Mouse (Mus musculus) heart, embryonic 16.5 days (tissue): Measurements from ENCODE around the gene Bahd1. TPM values are rescaled to one million over a fixed set of nuclear protein-coding genes. Genes with fewer than 3 reads are reported as not detected.

Experiments used
- ATAC-seq: fragments of 200-750 bp; cut with Nextera tagmentation; replicated peaks from 2 replicates; pipeline ENCODE4 v1.8.0; 2017; ENCODE audit warnings: moderate number of reproducible peaks; ENCODE audit not compliant: insufficient read depth, low FRiP score; ENCODE audit errors: extremely low read depth
- H3K27ac ChIP-seq: fragments of 300-500 bp; sonication (generic); 2 replicates; pipeline ENCODE4 v1.5.1; 2014; ENCODE audit warnings: mild to moderate bottlenecking, low read length, control low read depth, moderate library complexity
- H3K27me3 ChIP-seq: fragments of 300-500 bp; sonication (generic); 2 replicates; pipeline ENCODE4 v1.6.1; 2014; ENCODE audit warnings: low read length, mixed read lengths; ENCODE audit not compliant: control insufficient read depth, insufficient read depth
- H3K36me3 ChIP-seq: fragments of 300-500 bp; sonication (generic); 2 replicates; pipeline ENCODE4 v1.6.1; 2014; ENCODE audit not compliant: control insufficient read depth, insufficient read depth
- H3K4me1 ChIP-seq: fragments of 300-500 bp; sonication (generic); 2 replicates; pipeline ENCODE4 v1.6.1; 2014; ENCODE audit warnings: low read length, mixed read lengths; ENCODE audit not compliant: control insufficient read depth, insufficient read depth
- H3K4me2 ChIP-seq: fragments of 300-500 bp; sonication (generic); 2 replicates; pipeline ENCODE4 v1.6.1; 2014; ENCODE audit warnings: low read depth, mild to moderate bottlenecking, control low read depth, low read length
- H3K4me3 ChIP-seq: fragments of 300-500 bp; sonication (generic); 2 replicates; pipeline ENCODE4 v1.5.1; 2014; ENCODE audit warnings: mild to moderate bottlenecking, control low read depth, low read length
- H3K9ac ChIP-seq: fragments of 300-500 bp; sonication (generic); 2 replicates; pipeline ENCODE4 v1.6.1; 2014; ENCODE audit warnings: low read length, control low read depth
- H3K9me3 ChIP-seq: fragments of 300-500 bp; sonication (generic); replicated peaks from 2 replicates; pipeline ENCODE4 v1.6.1; 2016; ENCODE audit warnings: low read length; ENCODE audit not compliant: control insufficient read depth
- WGBS: fragments of 180-500 bp; shearing (Covaris S2); extraction: QIAGEN DNeasy Blood & Tissue Kit; methylation state at CpG from one replicate; pipeline ENCODE4 v1.1.7; 2014; 5-methylcytosine and 5-hydroxymethylcytosine counted together
- polyA plus RNA-seq: library from polyadenylated mRNA; unstranded; fragments of >200 nt; fragmentation: Nextera tagmentation; extraction: Ambion mirVana; gene quantifications from 2 replicates; pipeline ENCODE4 v1.2.1, GENCODE M21; 2015

Bahd1 gene
- polyA plus RNA-seq, 1 experiment from 2014 or later = 4.1 TPM

DNA sequence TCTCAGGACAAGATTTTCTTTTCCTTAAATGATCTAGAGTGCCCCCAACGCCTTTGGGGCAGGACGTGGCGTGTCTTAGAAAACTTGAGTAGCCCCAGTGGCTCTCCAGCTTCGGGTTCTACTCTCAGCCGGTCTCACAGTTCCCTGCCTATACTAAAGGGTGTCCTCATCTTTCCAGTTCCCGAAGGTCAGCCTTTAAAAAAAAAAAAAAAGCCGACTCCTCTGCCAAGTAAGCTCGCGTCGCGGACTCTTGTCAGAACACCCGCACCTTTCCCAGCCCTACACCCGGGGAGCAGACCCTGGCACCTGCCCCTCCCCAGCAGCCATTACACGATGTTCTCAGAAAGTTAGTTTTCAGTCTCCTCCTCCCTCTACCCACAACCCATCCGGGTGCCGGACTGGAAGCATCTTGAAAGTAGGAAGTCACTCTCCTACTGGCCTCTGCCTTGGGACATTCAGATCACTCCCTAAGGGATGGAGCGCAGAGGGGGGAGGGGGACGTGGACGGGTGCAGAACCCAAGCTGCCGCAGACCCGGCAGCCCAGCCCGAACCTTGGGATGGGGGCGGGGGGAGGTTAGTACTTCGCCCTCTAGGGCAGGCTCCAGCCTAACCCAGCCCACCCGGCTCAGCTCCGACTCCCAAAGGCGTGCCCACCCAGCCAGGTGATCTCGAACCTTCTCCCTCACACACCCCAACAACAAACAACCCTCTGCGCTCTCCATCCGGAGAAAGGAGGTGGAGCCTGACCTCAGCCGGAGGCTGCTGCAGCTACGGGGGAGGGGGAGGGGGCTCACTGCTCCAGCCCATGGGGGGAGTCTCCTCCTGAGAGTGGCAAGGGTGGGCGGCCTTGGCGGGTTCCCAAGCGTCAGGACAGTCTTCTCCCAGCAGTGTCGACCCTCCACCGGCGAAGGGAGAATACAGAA, 3.9 kb upstream of the Bahd1 start:
- WGBS = 2% methylated on average over 38 of the region's 38 CpGs

GRCm38 (mm10) chr2:118896914-118897291, 3.3 kb upstream of the Bahd1 start:
- no peaks in the 10 kb centered on the region for H3K9me3 ChIP-seq
- H3K27ac ChIP-seq = no peak overlapping the region
- 1% methylated on average over 13 of the region's 13 CpGs for WGBS
- peaks cover 65% of the 10 kb centered on the region for H3K27me3 ChIP-seq
- H3K36me3 ChIP-seq = no peaks in the 10 kb centered on the region
- peak overlapping the region; percentile 94 for H3K4me2 ChIP-seq
- peak overlapping the region; percentile 61 for H3K4me3 ChIP-seq
- H3K4me1 ChIP-seq = peaks cover 16% of the 10 kb centered on the region
- ATAC-seq = no peak
- H3K9ac ChIP-seq = peak overlapping the region; percentile 66

More for the DNA sequence above, 3.9 kb upstream of the Bahd1 start:
- ATAC-seq = no peak
- no peaks in the 10 kb centered on the region for H3K9me3 ChIP-seq
- no peaks in the 10 kb centered on the region for H3K36me3 ChIP-seq
- H3K27me3 ChIP-seq = peaks cover 65% of the 10 kb centered on the region
- peaks cover 16% of the 10 kb centered on the region for H3K4me1 ChIP-seq
- peak overlapping the region; percentile 66 for H3K9ac ChIP-seq
- H3K4me2 ChIP-seq = peak overlapping the region; percentile 94
- no peak overlapping the region for H3K27ac ChIP-seq
- H3K4me3 ChIP-seq = peak overlapping the region; percentile 61

DNA sequence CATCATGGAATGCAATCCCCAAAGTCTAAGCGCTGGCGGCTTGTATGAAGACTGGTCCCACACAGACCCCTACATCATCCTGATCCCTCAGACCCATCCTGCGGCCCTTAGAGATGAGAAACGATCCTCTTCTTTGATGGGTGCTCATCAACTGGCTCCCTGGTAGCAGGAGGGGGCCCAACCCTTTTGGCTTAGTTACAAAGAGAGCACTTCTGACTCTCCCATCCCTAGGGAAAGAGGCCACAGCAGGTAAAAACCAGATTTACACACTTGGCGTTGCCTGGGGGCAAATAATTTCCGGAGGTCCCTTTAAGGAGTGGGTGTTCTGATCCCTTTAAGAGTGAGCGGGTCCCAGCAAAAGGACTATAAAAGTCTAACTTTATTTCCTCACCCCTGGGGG, 2.8 kb upstream of the Bahd1 start:
- H3K9ac ChIP-seq = no peak overlapping the region; the same call in 1 of the 2 replicates
- H3K4me3 ChIP-seq = peak overlapping the region; percentile 61
- peak overlapping the region; percentile 94; the same call in 1 of the 2 replicates for H3K4me2 ChIP-seq
- no peak overlapping the region for H3K27ac ChIP-seq
- no peaks in the 10 kb centered on the region for H3K36me3 ChIP-seq
- WGBS = 7% methylated on average over 7 of the region's 7 CpGs
- peaks cover 62% of the 10 kb centered on the region for H3K27me3 ChIP-seq
- ATAC-seq = no peak
- no peaks in the 10 kb centered on the region for H3K9me3 ChIP-seq
- peaks cover 16% of the 10 kb centered on the region for H3K4me1 ChIP-seq

DNA sequence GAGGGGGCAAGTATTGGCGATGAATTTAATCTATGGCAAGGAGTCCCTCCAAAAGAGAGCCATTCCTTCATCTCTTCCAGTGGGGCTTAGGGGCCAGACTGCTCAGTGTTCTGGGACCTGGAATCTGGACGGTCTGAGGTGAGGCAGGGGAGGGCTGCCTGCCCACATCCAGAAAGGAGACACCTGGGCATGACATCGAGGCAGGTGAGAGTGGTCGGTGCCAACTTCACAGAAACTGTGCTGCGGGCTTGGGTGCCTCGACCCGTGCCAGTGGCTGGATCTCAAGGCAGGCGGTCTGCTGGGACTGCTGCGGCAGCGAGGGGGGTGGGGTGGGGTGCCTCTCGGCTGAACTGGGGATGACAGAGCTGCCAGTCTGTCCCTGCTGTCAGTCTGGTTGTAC, 2.4 kb upstream of the Bahd1 start:
- H3K27ac ChIP-seq = no peak overlapping the region
- H3K27me3 ChIP-seq = peaks cover 62% of the 10 kb centered on the region
- H3K4me1 ChIP-seq = peaks cover 18% of the 10 kb centered on the region
- H3K4me2 ChIP-seq = no peak overlapping the region
- no peaks in the 10 kb centered on the region for H3K9me3 ChIP-seq
- no peaks in the 10 kb centered on the region for H3K36me3 ChIP-seq
- ATAC-seq = no peak
- no peak overlapping the region for H3K9ac ChIP-seq
- no peak overlapping the region for H3K4me3 ChIP-seq
- WGBS = 2% methylated on average over 11 of the region's 11 CpGs

DNA sequence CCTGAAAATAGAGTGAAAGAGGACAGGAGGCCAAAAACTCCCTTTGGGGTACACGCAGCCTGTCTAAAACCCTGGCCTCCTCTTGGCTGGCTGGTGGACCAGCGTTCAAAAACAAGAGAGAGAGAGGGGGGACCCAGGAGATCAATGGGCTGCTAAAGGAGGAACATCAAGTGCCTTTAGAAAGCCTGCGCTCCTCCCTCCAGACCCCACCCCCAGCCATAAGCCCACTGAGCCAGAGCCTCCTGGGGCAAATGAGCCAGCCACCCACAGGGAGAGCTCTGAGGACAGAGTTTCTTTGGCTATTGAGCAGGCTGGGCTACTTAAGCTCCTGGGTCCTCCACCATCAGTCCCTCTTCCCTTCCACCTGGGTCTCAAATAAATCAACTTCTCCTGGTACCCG, 1.4 kb upstream of the Bahd1 start:
- no peaks in the 10 kb centered on the region for H3K36me3 ChIP-seq
- peaks cover 59% of the 10 kb centered on the region for H3K27me3 ChIP-seq
- H3K9me3 ChIP-seq = no peaks in the 10 kb centered on the region
- WGBS = 14% methylated on average over 4 of the region's 4 CpGs
- ATAC-seq = no peak
- H3K4me1 ChIP-seq = peaks cover 28% of the 10 kb centered on the region
- no peak overlapping the region for H3K4me3 ChIP-seq
- H3K4me2 ChIP-seq = no peak overlapping the region
- H3K27ac ChIP-seq = no peak overlapping the region
- H3K9ac ChIP-seq = no peak overlapping the region

DNA sequence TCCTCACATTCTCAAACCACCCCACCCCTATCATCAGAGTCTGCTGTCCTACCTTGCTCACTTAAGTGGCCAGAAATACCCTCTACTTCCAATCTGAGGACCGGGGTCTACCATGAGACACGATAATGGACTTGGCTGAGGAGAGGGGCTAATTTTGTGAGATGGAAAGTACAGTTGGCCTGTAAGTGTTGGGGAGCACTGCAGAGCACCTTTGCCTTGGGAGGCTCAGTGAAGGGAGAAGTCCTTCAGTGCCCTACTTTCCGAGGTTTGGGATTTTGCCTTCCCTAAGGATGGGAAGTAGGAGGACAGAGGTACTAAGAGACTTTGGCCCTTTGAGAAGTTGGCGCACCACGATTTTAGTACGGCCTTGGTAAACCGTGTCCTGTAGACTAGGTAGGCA, 871 bp upstream of the Bahd1 start:
- no peak for ATAC-seq
- no peak overlapping the region for H3K27ac ChIP-seq
- no peak overlapping the region for H3K4me3 ChIP-seq
- H3K27me3 ChIP-seq = peaks cover 54% of the 10 kb centered on the region
- H3K9me3 ChIP-seq = no peaks in the 10 kb centered on the region
- H3K9ac ChIP-seq = no peak overlapping the region
- no peak overlapping the region for H3K4me2 ChIP-seq
- H3K4me1 ChIP-seq = peaks cover 30% of the 10 kb centered on the region
- H3K36me3 ChIP-seq = no peaks in the 10 kb centered on the region
- WGBS = 23% methylated on average over 7 of the region's 7 CpGs

DNA sequence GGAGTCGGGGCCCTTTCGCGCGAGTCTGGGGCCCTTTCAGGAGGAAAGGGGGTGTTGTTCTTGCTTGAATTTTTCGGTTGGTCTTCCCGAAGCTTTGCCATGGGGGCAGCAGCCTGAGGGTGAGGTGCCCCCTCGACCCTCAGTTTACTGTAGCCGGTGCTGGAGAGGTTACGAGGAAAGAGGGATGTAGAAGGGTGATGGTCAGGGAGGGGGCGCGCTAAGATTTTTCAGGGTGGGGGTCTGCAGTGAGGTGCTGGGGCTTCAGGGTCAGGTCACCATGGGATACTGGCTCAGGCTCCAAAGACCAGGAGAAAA, 606 bp downstream of the Bahd1 start:
- H3K4me2 ChIP-seq = peak overlapping the region; percentile 100
- peak overlapping the region; percentile 94 for H3K4me3 ChIP-seq
- ATAC-seq = no peak; the same call in 1 of the 2 replicates
- H3K36me3 ChIP-seq = no peaks in the 10 kb centered on the region
- peaks cover 30% of the 10 kb centered on the region for H3K4me1 ChIP-seq
- peak overlapping the region; percentile 66 for H3K9ac ChIP-seq
- H3K27me3 ChIP-seq = peaks cover 41% of the 10 kb centered on the region
- H3K9me3 ChIP-seq = no peaks in the 10 kb centered on the region
- WGBS = 3% methylated on average over 11 of the region's 11 CpGs
- peak overlapping the region; percentile 10; the same call in 1 of the 2 replicates for H3K27ac ChIP-seq

GRCm38 (mm10) chr2:118901175-118902031, 1.2 kb downstream of the Bahd1 start:
- ATAC-seq = peak; percentile 92
- H3K9me3 ChIP-seq = no peaks in the 10 kb centered on the region
- under 1% methylated on average over 80 of the region's 120 CpGs for WGBS
- peak overlapping the region; percentile 100 for H3K4me2 ChIP-seq
- no peaks in the 10 kb centered on the region for H3K36me3 ChIP-seq
- peak overlapping the region; percentile 93 for H3K9ac ChIP-seq
- peaks cover 30% of the 10 kb centered on the region for H3K4me1 ChIP-seq
- H3K4me3 ChIP-seq = peak overlapping the region; percentile 94
- H3K27me3 ChIP-seq = peaks cover 37% of the 10 kb centered on the region
- peak overlapping the region; percentile 77 for H3K27ac ChIP-seq
